Mouse (Mus musculus) C3H10T1/2 (cell line): ENCODE measurements around the gene Igsf10. TPM values are rescaled to one million over a fixed set of nuclear protein-coding genes. Genes with fewer than 3 reads are reported as not detected.

Experiments used
- polyA plus RNA-seq, 2 experiments: library from polyadenylated mRNA; unstranded; fragments of >200 nt; fragmentation: generic; extraction: Trizol; gene quantifications; one replicate each; pipeline ENCODE4 v1.2.1; 2012; ENCODE audit warnings: missing spikeins in 2 of 2

The Igsf10 gene
- polyA plus RNA-seq: 1 to 10 TPM in 1 of 2 experiments, under 1 TPM in 1; 0.01 to 5.5 TPM

GRCm38 (mm10) chr3:59344065-59344905, at the start of gene Igsf10:
TSS of gene Igsf10 (minus strand) at chr3:59344394.

Other genes starting within 250 kb of the Igsf10 start
- gene Gpr171, start 242.6 kb downstream of the Igsf10 start, polyA plus RNA-seq: not detected
- gene P2ry14, start 190.8 kb downstream of the Igsf10 start, polyA plus RNA-seq: under 1 TPM in 1 of 2 experiments, not detected in 1; 0.07 TPM
- not detected for gene Gpr87, start 149.3 kb downstream of the Igsf10 start, polyA plus RNA-seq
- gene P2ry13, start 133.5 kb downstream of the Igsf10 start, polyA plus RNA-seq: not detected
- gene P2ry12, start 81.5 kb downstream of the Igsf10 start, polyA plus RNA-seq: not detected